Mouse (Mus musculus) cerebellum, adult 2 months (tissue): ENCODE data around the gene Rbm4.

Experiments
- CTCF ChIP-seq: fragments of 200-500 bp; IDR thresholded peaks from 2 replicates; pipeline ENCODE4 v1.5.1; 2011; ENCODE audit warnings: low read depth, mild to moderate bottlenecking, control low read depth, low read length, moderate library complexity, borderline replicate concordance; ENCODE audit not compliant: insufficient read depth
- POLR2A ChIP-seq: fragments of 200-500 bp; IDR thresholded peaks from 2 replicates; pipeline ENCODE4 v1.6.1; 2011; ENCODE audit warnings: low read length, control low read depth, borderline replicate concordance; ENCODE audit not compliant: insufficient read depth

GRCm38 (mm10) chr19:4741482-4741881 is 52.2 kb downstream of the Rbm4 start:
- TF ChIP-seq CTCF (no peak), POLR2A (no peak)
